Comparison of ENCODE assay signal across 8 mouse cellular contexts in genomic region chr2:129595661-129596209, GRCm38 (mm10). TPM values are rescaled to one million over a fixed set of nuclear protein-coding genes. Genes with fewer than 3 reads are reported as not detected.
DNase-seq lines count a peak whose midpoint lies in the region; ATAC-seq and TF ChIP-seq lines count a peak whose summit lies in the region.
"Had no signal": no experiment of that assay in that cellular context is flagged by ENCODE, and none has a peak within 500 bp of the region (broad histone marks: within the 10 kb centered on the region; RNA-seq: fewer than 3 reads in every experiment).

No protein-coding gene starts in this region.

- dilution Hi-C loops in CH12.LX (cut with MboI; ENCODE audit: extremely low pct_ligation_motif_present, extremely low pct_unique_long_range_greater_than_20kb, low sequenced_read_pairs), result no loop called here

- H3K4me1 ChIP-seq in hindbrain, embryonic 15.5 days (replicated peaks), result peaks cover 42% of the 10 kb centered on the region
- peaks cover 40% of the 10 kb centered on the region for H3K4me1 ChIP-seq in hindbrain, embryonic 13.5 days (replicated peaks)
- H3K4me1 ChIP-seq in CH12.LX (ENCODE audit: control insufficient read depth in 1 of 2, insufficient read depth in 2 of 2), result peaks cover 17 to 72% of the 10 kb centered on the region in 2 experiments; a peak in 3 of 4 replicates
- peaks cover 50% of the 10 kb centered on the region for H3K4me1 ChIP-seq in bone marrow macrophage, adult 2 months (ENCODE audit: control insufficient read depth, insufficient read depth, low read length)
- peaks cover 52% of the 10 kb centered on the region for H3K4me1 ChIP-seq in embryonic facial prominence, embryonic 10.5 days
- peaks cover 44% of the 10 kb centered on the region for H3K4me1 ChIP-seq in limb, embryonic 10.5 days

- H3K4me3 ChIP-seq in hindbrain, embryonic 15.5 days, result no peak overlapping the region
- no peak overlapping the region for H3K4me3 ChIP-seq in hindbrain, embryonic 13.5 days
- peak overlapping the region in 1 of 3 experiments; percentile 5 for H3K4me3 ChIP-seq in CH12.LX (replicated peaks in 1 of 3; ENCODE audit: low read depth in 2 of 3, low read length in 2 of 3, poor library complexity in 1 of 3)
- peak overlapping the region; percentile 75 for H3K4me3 ChIP-seq in bone marrow macrophage, adult 2 months (ENCODE audit: insufficient read depth, low read length)
- H3K4me3 ChIP-seq in embryonic facial prominence, embryonic 10.5 days, result no peak overlapping the region
- no peak overlapping the region for H3K4me3 ChIP-seq in limb, embryonic 10.5 days

- peak; percentile 72 for TF ChIP-seq EP300 in CH12.LX (IDR thresholded peaks at IDR 0.05; ENCODE audit: low read length)

- no peaks in the 10 kb centered on the region for H3K27me3 ChIP-seq in hindbrain, embryonic 15.5 days
- H3K27me3 ChIP-seq in hindbrain, embryonic 13.5 days, result peaks cover 11% of the 10 kb centered on the region
- H3K27me3 ChIP-seq in CH12.LX (replicated peaks), result no peaks in the 10 kb centered on the region
- peaks cover 16% of the 10 kb centered on the region for H3K27me3 ChIP-seq in embryonic facial prominence, embryonic 10.5 days (replicated peaks; ENCODE audit: low read depth, poor library complexity, severe bottlenecking)
- H3K27me3 ChIP-seq in limb, embryonic 10.5 days (ENCODE audit: low read depth, poor library complexity, severe bottlenecking), result peaks cover 32% of the 10 kb centered on the region

- no peak for TF ChIP-seq CTCF in CH12.LX (conservative IDR thresholded peaks at IDR 0.05 in 1 of 2, IDR thresholded peaks at IDR 0.05 in 1 of 2; ENCODE audit: low read depth in 2 of 2, low read length in 2 of 2)
- TF ChIP-seq CTCF in bone marrow macrophage, adult 2 months (IDR thresholded peaks at IDR 0.05; ENCODE audit: low read depth, low read length), result no peak

- H3K27ac ChIP-seq in hindbrain, embryonic 15.5 days (replicated peaks), result no peak overlapping the region
- no peak overlapping the region for H3K27ac ChIP-seq in hindbrain, embryonic 13.5 days
- H3K27ac ChIP-seq in CH12.LX (ENCODE audit: insufficient read depth, low read depth), result peak overlapping the region; percentile 83
- H3K27ac ChIP-seq in bone marrow macrophage, adult 2 months (ENCODE audit: insufficient read depth, low read depth, low read length), result peak overlapping the region; percentile 100
- no peak overlapping the region for H3K27ac ChIP-seq in embryonic facial prominence, embryonic 10.5 days (replicated peaks)
- H3K27ac ChIP-seq in limb, embryonic 10.5 days, result no peak overlapping the region
- H3K27ac ChIP-seq: liver, embryonic 14.5 days had no signal

- TF ChIP-seq RAD21 in CH12.LX (IDR thresholded peaks at IDR 0.05; ENCODE audit: low read depth, low read length), result no peak

- H3K9me3 ChIP-seq in hindbrain, embryonic 15.5 days, result no peaks in the 10 kb centered on the region
- no peaks in the 10 kb centered on the region for H3K9me3 ChIP-seq in hindbrain, embryonic 13.5 days
- H3K9me3 ChIP-seq in CH12.LX (replicated peaks; ENCODE audit: low read length), result no peaks in the 10 kb centered on the region
- H3K9me3 ChIP-seq in embryonic facial prominence, embryonic 10.5 days, result no peaks in the 10 kb centered on the region
- H3K9me3 ChIP-seq in limb, embryonic 10.5 days (replicated peaks), result no peaks in the 10 kb centered on the region

- peak; percentile 81 for DNase-seq in CH12.LX (ENCODE audit: extremely low read depth)
- peak; percentile 47 for DNase-seq in lung, postnatal 25 days (ENCODE audit: low spot score)
- DNase-seq in embryonic facial prominence, embryonic 10.5 days (ENCODE audit: low spot score), result no peak
- no peak for DNase-seq in limb, embryonic 10.5 days (ENCODE audit: low spot score)

- peak overlapping the region; percentile 81; the same call in 1 of the 2 replicates for H3K4me2 ChIP-seq in hindbrain, embryonic 15.5 days
- H3K4me2 ChIP-seq in hindbrain, embryonic 13.5 days, result no peak overlapping the region; the same call in 1 of the 2 replicates
- H3K4me2 ChIP-seq in CH12.LX (ENCODE audit: insufficient read depth, low read depth, poor library complexity, severe bottlenecking), result peak overlapping the region; percentile 46

- peaks cover 7% of the 10 kb centered on the region for H3K79me2 ChIP-seq in CH12.LX (replicated peaks; ENCODE audit: control insufficient read depth, extremely low read depth, insufficient read depth, poor library complexity, severe bottlenecking)

- no peak for ATAC-seq in hindbrain, embryonic 15.5 days (ENCODE audit: low FRiP score, low read depth)
- ATAC-seq in hindbrain, embryonic 13.5 days (ENCODE audit: low FRiP score), result no peak

- no peak overlapping the region for H3K9ac ChIP-seq in hindbrain, embryonic 15.5 days
- no peak overlapping the region for H3K9ac ChIP-seq in hindbrain, embryonic 13.5 days
- peak overlapping the region; percentile 24 for H3K9ac ChIP-seq in CH12.LX (ENCODE audit: insufficient read depth, low read depth)
- H3K9ac ChIP-seq: liver, embryonic 14.5 days had no signal

- in situ Hi-C loops in CH12.LX (cut with MboI; ENCODE audit: low pct_ligation_motif_present, low pct_unique_long_range_greater_than_20kb, low sequenced_read_pairs), result no loop called here

- peak; percentile 64 for TF ChIP-seq POLR2A in CH12.LX (IDR thresholded peaks at IDR 0.05; ENCODE audit: low read depth, low read length)
- TF ChIP-seq POLR2A in bone marrow macrophage, adult 2 months (IDR thresholded peaks at IDR 0.05; ENCODE audit: borderline replicate concordance, low read depth, low read length), result no peak

- H3K36me3 ChIP-seq in hindbrain, embryonic 15.5 days, result no peaks in the 10 kb centered on the region
- no peaks in the 10 kb centered on the region for H3K36me3 ChIP-seq in hindbrain, embryonic 13.5 days
- H3K36me3 ChIP-seq in CH12.LX (replicated peaks in 1 of 2; ENCODE audit: control insufficient read depth in 1 of 2, insufficient read depth in 1 of 2, low read length in 1 of 2), result peaks cover 0 to 37% of the 10 kb centered on the region in 2 experiments
- no peaks in the 10 kb centered on the region; the same call in 1 of the 2 replicates for H3K36me3 ChIP-seq in embryonic facial prominence, embryonic 10.5 days (replicated peaks)
- H3K36me3 ChIP-seq in limb, embryonic 10.5 days, result no peaks in the 10 kb centered on the region

- 58% methylated on average over 7 of the region's 7 CpGs for WGBS in hindbrain, embryonic 15.5 days
- WGBS in hindbrain, embryonic 13.5 days, result 67% methylated on average over 7 of the region's 7 CpGs
- 69% methylated on average over 7 of the region's 7 CpGs for WGBS in embryonic facial prominence, embryonic 10.5 days
- WGBS in limb, embryonic 10.5 days, result 64% methylated on average over 7 of the region's 7 CpGs

TF ChIP-seq in CH12.LX, 34 proteins besides CTCF, POLR2A, EP300 and RAD21 (continues in another document):
- no peak for TF ChIP-seq HCFC1 (IDR thresholded peaks at IDR 0.05; ENCODE audit: low read depth, low read length)
- TF ChIP-seq NRF1 (IDR thresholded peaks at IDR 0.05; ENCODE audit: low read depth, low read length), result no peak
- peak; percentile 74; the same call in 1 of the 2 replicates for TF ChIP-seq MYC (IDR thresholded peaks at IDR 0.05; ENCODE audit: low read depth, low read length)
- no peak for TF ChIP-seq SIN3A (IDR thresholded peaks at IDR 0.05; ENCODE audit: low read length)
- peak; percentile 24; the same call in 1 of the 2 replicates for TF ChIP-seq ELF1 (IDR thresholded peaks at IDR 0.05; ENCODE audit: low read depth, low read length)
- TF ChIP-seq MAZ (IDR thresholded peaks at IDR 0.05; ENCODE audit: low read depth, low read length), result no peak
- TF ChIP-seq MEF2A (IDR thresholded peaks at IDR 0.05; ENCODE audit: borderline replicate concordance, low read depth, low read length), result no peak
- no peak for TF ChIP-seq RCOR1 (conservative IDR thresholded peaks at IDR 0.05; ENCODE audit: low read depth, low read length)
- no peak for TF ChIP-seq CHD2 (IDR thresholded peaks at IDR 0.05; ENCODE audit: low read length)
- peak; percentile 52; the same call in 1 of the 2 replicates for TF ChIP-seq MXI1 (IDR thresholded peaks at IDR 0.05; ENCODE audit: low read depth, low read length)
- TF ChIP-seq USF2 (conservative IDR thresholded peaks at IDR 0.05; ENCODE audit: low read depth, low read length), result peak; percentile 70
- TF ChIP-seq ETS1 (conservative IDR thresholded peaks at IDR 0.05; ENCODE audit: low read depth, low read length), result peak; percentile 36; the same call in 1 of the 2 replicates
- TF ChIP-seq JUND (conservative IDR thresholded peaks at IDR 0.05; ENCODE audit: low read depth, low read length), result peak; percentile 53; the same call in 1 of the 2 replicates
- 0 out of 2 replicates have a peak, but pooled peaks have one; percentile 18 for TF ChIP-seq CHD1 (IDR thresholded peaks at IDR 0.05; ENCODE audit: low read depth, low read length)
- peak; percentile 73 for TF ChIP-seq BHLHE40 (IDR thresholded peaks at IDR 0.05; ENCODE audit: low read depth, low read length)
- TF ChIP-seq E2F4 (IDR thresholded peaks at IDR 0.05; ENCODE audit: insufficient replicate concordance, low read depth, low read length), result no peak
- no peak for TF ChIP-seq MAFK (IDR thresholded peaks at IDR 0.05; ENCODE audit: insufficient replicate concordance, low read length)

RNA-seq across cellular contexts. Expression of gene Sirpa, which starts 3.1 kb away (rescaled TPM):
- polyA plus RNA-seq in hindbrain, embryonic 15.5 days (2015; fragmentation: Nextera tagmentation; extraction: Ambion mirVana), result 31.7 and 35.1 TPM in 2 replicates
- 20.8 and 23.1 TPM in 2 replicates for polyA plus RNA-seq in hindbrain, embryonic 13.5 days (2015; fragmentation: Nextera tagmentation; extraction: Ambion mirVana)
- total RNA-seq in CH12.LX (2012; rRNA removed) (25.4 and 27.1 TPM in 2 replicates), CH12.LX (2014; rRNA removed) (20.4 and 24.2 TPM in 2 replicates)
- polyA plus RNA-seq in CH12.LX (2012; ENCODE audit: insufficient read length, low read depth), result 30.6 and 32.7 TPM in 2 replicates
- polyA plus RNA-seq in bone marrow macrophage, adult 2 months (2012; ENCODE audit: insufficient read depth, insufficient read length, missing spikeins), result 1,284 and 1,400 TPM in 2 replicates
- polyA plus RNA-seq in embryonic facial prominence, embryonic 10.5 days (2016; fragmentation: Nextera tagmentation; extraction: Ambion mirVana), result 17.0 and 17.4 TPM in 2 replicates
- 10.6 and 11.5 TPM in 2 replicates for polyA plus RNA-seq in limb, embryonic 10.5 days (2016; fragmentation: Nextera tagmentation; extraction: Ambion mirVana)

RNA-seq across cellular contexts. Expression of gene F830045P16Rik, which starts 59.3 kb away (rescaled TPM):
- not detected in 2 replicates for polyA plus RNA-seq in hindbrain, embryonic 15.5 days (2015; fragmentation: Nextera tagmentation; extraction: Ambion mirVana)
- polyA plus RNA-seq in hindbrain, embryonic 13.5 days (2015; fragmentation: Nextera tagmentation; extraction: Ambion mirVana), result not detected in 2 replicates
- total RNA-seq in CH12.LX (2012; rRNA removed) (not detected in 2 replicates), CH12.LX (2014; rRNA removed) (not detected in 2 replicates)
- polyA plus RNA-seq in CH12.LX (2012; ENCODE audit: insufficient read length, low read depth), result not detected in 2 replicates
- 0.28 and 0.41 TPM in 2 replicates for polyA plus RNA-seq in bone marrow macrophage, adult 2 months (2012; ENCODE audit: insufficient read depth, insufficient read length, missing spikeins)
- polyA plus RNA-seq in embryonic facial prominence, embryonic 10.5 days (2016; fragmentation: Nextera tagmentation; extraction: Ambion mirVana), result not detected in 2 replicates
- not detected in 2 replicates for polyA plus RNA-seq in limb, embryonic 10.5 days (2016; fragmentation: Nextera tagmentation; extraction: Ambion mirVana)

Comparison
In these comparisons a context has a peak if more than half of its experiments do, and no peak if none do; other contexts are left out.
1. H3K27ac ChIP-seq: peak in CH12.LX (single experiment) and bone marrow macrophage, adult 2 months (single experiment); none in hindbrain, embryonic 15.5 days (single experiment), hindbrain, embryonic 13.5 days (single experiment), embryonic facial prominence, embryonic 10.5 days (single experiment) and limb, embryonic 10.5 days (single experiment).
2. DNase-seq: peak in CH12.LX (single experiment) and lung, postnatal 25 days (single experiment); none in embryonic facial prominence, embryonic 10.5 days (single experiment) and limb, embryonic 10.5 days (single experiment).
3. RNA of gene Sirpa, which starts 3.1 kb away (polyA plus RNA-seq): 1,284 to 1,400 TPM in bone marrow macrophage, adult 2 months; 31.7 to 35.1 TPM in hindbrain, embryonic 15.5 days, 30.6 to 32.7 TPM in CH12.LX, 20.8 to 23.1 TPM in hindbrain, embryonic 13.5 days, 17.0 to 17.4 TPM in embryonic facial prominence, embryonic 10.5 days and 10.6 to 11.5 TPM in limb, embryonic 10.5 days; every median in the first group is over 10 times any median in the second.